Mouse (Mus musculus): Measurements from ENCODE around the gene Wdr93. TPM values are rescaled to one million over a fixed set of nuclear protein-coding genes. Genes with fewer than 3 reads are reported as not detected.

The Wdr93 gene
- total and polyA plus RNA-seq, 3 experiments, result 0.10 to 0.31 TPM; not detected in 1

DNA sequence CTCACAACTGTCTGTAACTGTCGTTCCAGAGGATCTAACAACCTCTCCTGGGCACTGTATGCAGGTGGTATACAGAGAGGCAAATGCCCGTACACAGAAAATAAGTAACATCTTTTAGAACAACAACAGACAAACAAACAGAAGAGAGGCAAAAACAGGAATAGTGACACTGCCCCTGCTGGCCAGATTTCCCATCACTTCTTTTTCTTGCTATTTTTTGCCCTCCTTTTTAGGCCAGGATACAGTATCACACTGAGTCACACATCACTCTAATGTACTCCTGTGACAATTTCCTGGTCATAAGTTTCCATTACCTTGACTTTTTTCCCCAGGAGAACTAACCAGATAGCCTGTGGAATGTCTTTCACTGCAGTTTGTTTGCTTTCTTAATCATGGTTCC, 13.4 kb downstream of the Wdr93 start:
- Histone ChIP-seq H3K9ac (ENCODE audit: low read depth, low read length) (no peak overlapping the region), H3K79me2 (replicated peaks; ENCODE audit: control insufficient read depth, insufficient read depth, low read length) (no peaks in the 10 kb centered on the region), H3K4me1 (ENCODE audit: control insufficient read depth, insufficient read depth, low read length) (no peaks in the 10 kb centered on the region), H3K4me3 (no peak overlapping the region), H3K27me3 (ENCODE audit: control insufficient read depth, insufficient read depth, low read length) (no peaks in the 10 kb centered on the region), H3K36me3 (ENCODE audit: control insufficient read depth, insufficient read depth, low read length) (no peaks in the 10 kb centered on the region), H3K27ac (no peak overlapping the region)
- intact Hi-C loops (cut with DNase I), result no loop called here
- TF ChIP-seq POLR2A (IDR thresholded peaks at IDR 0.05; ENCODE audit: insufficient read depth, low read depth, low read length), result no peak
- peak; percentile 28 for TF ChIP-seq CTCF (IDR thresholded peaks at IDR 0.05)
- TF ChIP-seq EP300 (IDR thresholded peaks at IDR 0.05; ENCODE audit: insufficient read depth, low read depth, low read length), result no peak
- 49% methylated on average over 2 of the region's 2 CpGs for WGBS
- DNase-seq, result no peak

DNA sequence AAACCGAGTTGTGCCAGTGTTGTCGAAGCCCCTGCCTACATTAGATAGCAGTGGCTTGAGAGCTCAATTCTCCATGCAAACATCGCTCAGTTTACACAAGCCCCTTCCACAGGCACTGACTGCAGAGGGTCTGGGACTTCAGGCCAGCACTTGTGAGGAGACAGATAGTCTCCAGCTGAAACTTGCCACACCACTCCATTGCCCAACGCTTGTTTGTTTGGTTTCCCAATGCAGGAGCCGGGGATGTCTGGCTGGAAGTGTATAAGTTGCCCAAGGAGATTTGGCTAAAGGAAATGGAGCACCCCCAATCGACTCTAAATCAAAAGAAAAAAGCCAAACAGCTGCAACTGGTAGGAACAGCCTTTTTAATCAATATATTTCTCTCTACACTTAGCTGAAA, 15.2 kb downstream of the Wdr93 start:
- Histone ChIP-seq H3K27ac (no peak overlapping the region), H3K36me3 (ENCODE audit: control insufficient read depth, insufficient read depth, low read length) (no peaks in the 10 kb centered on the region), H3K79me2 (replicated peaks; ENCODE audit: control insufficient read depth, insufficient read depth, low read length) (no peaks in the 10 kb centered on the region), H3K4me3 (no peak overlapping the region), H3K9ac (ENCODE audit: low read depth, low read length) (no peak overlapping the region), H3K27me3 (ENCODE audit: control insufficient read depth, insufficient read depth, low read length) (no peaks in the 10 kb centered on the region), H3K4me1 (ENCODE audit: control insufficient read depth, insufficient read depth, low read length) (no peaks in the 10 kb centered on the region)
- intact Hi-C loops (cut with DNase I), result no loop called here
- WGBS, result 61% methylated on average over 6 of the region's 6 CpGs
- no peak for TF ChIP-seq POLR2A (IDR thresholded peaks at IDR 0.05; ENCODE audit: insufficient read depth, low read depth, low read length)
- DNase-seq, result no peak

GRCm38 (mm10) chr7:79759766-79760165, 16.8 kb downstream of the Wdr93 start:
- H3K36me3 ChIP-seq (ENCODE audit: control insufficient read depth, insufficient read depth, low read length), result no peaks in the 10 kb centered on the region
- no peak for DNase-seq
- no peak overlapping the region for H3K4me3 ChIP-seq
- intact Hi-C loops (cut with DNase I), result no loop called here
- H3K27me3 ChIP-seq (ENCODE audit: control insufficient read depth, insufficient read depth, low read length), result no peaks in the 10 kb centered on the region
- H3K27ac ChIP-seq, result no peak overlapping the region
- TF ChIP-seq CTCF (IDR thresholded peaks at IDR 0.05) (no peak), EP300 (IDR thresholded peaks at IDR 0.05; ENCODE audit: insufficient read depth, low read depth, low read length) (no peak), POLR2A (IDR thresholded peaks at IDR 0.05; ENCODE audit: insufficient read depth, low read depth, low read length) (no peak)
- H3K4me1 ChIP-seq (ENCODE audit: control insufficient read depth, insufficient read depth, low read length), result no peaks in the 10 kb centered on the region
- H3K79me2 ChIP-seq (replicated peaks; ENCODE audit: control insufficient read depth, insufficient read depth, low read length), result no peaks in the 10 kb centered on the region
- H3K9ac ChIP-seq (ENCODE audit: low read depth, low read length), result no peak overlapping the region

GRCm38 (mm10) chr7:79761124-79761876, 18.3 kb downstream of the Wdr93 start:
- intact Hi-C loops (cut with DNase I), result no loop called here
- no peaks in the 10 kb centered on the region for H3K79me2 ChIP-seq (replicated peaks; ENCODE audit: control insufficient read depth, insufficient read depth, low read length)
- WGBS, result 54% methylated on average over 5 of the region's 5 CpGs

GRCm38 (mm10) chr7:79762106-79762505, 19.1 kb downstream of the Wdr93 start:
- no peaks in the 10 kb centered on the region for H3K36me3 ChIP-seq (ENCODE audit: control insufficient read depth, insufficient read depth, low read length)
- H3K9ac ChIP-seq (ENCODE audit: low read depth, low read length), result no peak overlapping the region
- H3K27ac ChIP-seq, result no peak overlapping the region
- no peak for DNase-seq
- H3K79me2 ChIP-seq (replicated peaks; ENCODE audit: control insufficient read depth, insufficient read depth, low read length), result no peaks in the 10 kb centered on the region
- H3K4me1 ChIP-seq (ENCODE audit: control insufficient read depth, insufficient read depth, low read length), result no peaks in the 10 kb centered on the region
- H3K4me3 ChIP-seq, result no peak overlapping the region
- TF ChIP-seq CTCF (IDR thresholded peaks at IDR 0.05) (no peak), POLR2A (IDR thresholded peaks at IDR 0.05; ENCODE audit: insufficient read depth, low read depth, low read length) (no peak), EP300 (IDR thresholded peaks at IDR 0.05; ENCODE audit: insufficient read depth, low read depth, low read length) (no peak)
- no peaks in the 10 kb centered on the region for H3K27me3 ChIP-seq (ENCODE audit: control insufficient read depth, insufficient read depth, low read length)
- intact Hi-C loops (cut with DNase I), result no loop called here
- 66% methylated on average over 8 of the region's 8 CpGs for WGBS

More at GRCm38 (mm10) chr7:79761124-79761876, 18.3 kb downstream of the Wdr93 start:
- Histone ChIP-seq H3K9ac (ENCODE audit: low read depth, low read length) (no peak overlapping the region), H3K4me3 (no peak overlapping the region), H3K27ac (no peak overlapping the region), H3K36me3 (ENCODE audit: control insufficient read depth, insufficient read depth, low read length) (no peaks in the 10 kb centered on the region), H3K4me1 (ENCODE audit: control insufficient read depth, insufficient read depth, low read length) (no peaks in the 10 kb centered on the region), H3K27me3 (ENCODE audit: control insufficient read depth, insufficient read depth, low read length) (no peaks in the 10 kb centered on the region)
- no peak for DNase-seq
- TF ChIP-seq POLR2A (IDR thresholded peaks at IDR 0.05; ENCODE audit: insufficient read depth, low read depth, low read length), result no peak
- TF ChIP-seq EP300 (IDR thresholded peaks at IDR 0.05; ENCODE audit: insufficient read depth, low read depth, low read length), result no peak
- no peak for TF ChIP-seq CTCF (IDR thresholded peaks at IDR 0.05)

DNA sequence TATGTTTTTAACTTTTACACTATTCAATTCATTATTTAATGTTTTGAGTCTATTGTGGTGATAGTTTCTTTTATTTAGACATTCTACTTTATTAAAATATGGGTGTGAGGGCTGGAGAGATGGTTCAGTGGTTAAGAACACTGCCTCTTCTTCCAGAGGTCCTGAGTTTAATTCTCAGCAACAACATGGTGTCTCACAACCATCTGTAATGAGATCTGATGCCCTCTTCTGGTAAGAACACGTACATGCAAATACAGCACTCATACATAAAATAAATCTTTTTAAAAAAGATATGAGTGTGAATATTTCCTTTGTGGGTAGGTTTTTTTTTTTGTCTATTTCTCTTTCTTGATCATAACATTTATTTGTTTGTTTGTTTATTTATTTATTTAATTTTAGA, 23.0 kb downstream of the Wdr93 start:
- no peaks in the 10 kb centered on the region for H3K4me1 ChIP-seq (ENCODE audit: control insufficient read depth, insufficient read depth, low read length)
- H3K36me3 ChIP-seq (ENCODE audit: control insufficient read depth, insufficient read depth, low read length), result no peaks in the 10 kb centered on the region
- H3K4me3 ChIP-seq, result no peak overlapping the region
- intact Hi-C loops (cut with DNase I), result no loop called here
- H3K9ac ChIP-seq (ENCODE audit: low read depth, low read length), result no peak overlapping the region
- no peaks in the 10 kb centered on the region for H3K79me2 ChIP-seq (replicated peaks; ENCODE audit: control insufficient read depth, insufficient read depth, low read length)
- TF ChIP-seq POLR2A (IDR thresholded peaks at IDR 0.05; ENCODE audit: insufficient read depth, low read depth, low read length) (no peak), EP300 (IDR thresholded peaks at IDR 0.05; ENCODE audit: insufficient read depth, low read depth, low read length) (no peak), CTCF (IDR thresholded peaks at IDR 0.05) (peak; percentile 30)
- no peak overlapping the region for H3K27ac ChIP-seq
- 55% methylated on average over 1 of the region's 1 CpGs for WGBS
- DNase-seq, result no peak
- H3K27me3 ChIP-seq (ENCODE audit: control insufficient read depth, insufficient read depth, low read length), result no peaks in the 10 kb centered on the region
